Mouse (Mus musculus) CD4-positive, CD25-positive, alpha-beta regulatory T cell, adult 2 months (primary cell): Measurements from ENCODE around the gene Ripply1.

ENCODE experiments used
- DNase-seq: peaks from one replicate; pipeline ENCODE4 v3.0.0-alpha.2; 2012; ENCODE audit warnings: low read depth, low spot score

The Ripply1 gene

GRCm38 (mm10) chrX:139782278-139783044, at the start of gene Ripply1:
TSS of gene Ripply1 (minus strand) at chrX:139782353.
- no peak for DNase-seq

GRCm38 (mm10) chrX:139828363-139829092, 46.4 kb upstream of the Ripply1 start:
- DNase-seq, result no peak

- no peak for DNase-seq
Observed at GRCm38 (mm10) chrX:139826926-139827325, 44.8 kb upstream of the Ripply1 start.

GRCm38 (mm10) chrX:139825402-139825801, 43.2 kb upstream of the Ripply1 start:
- no peak for DNase-seq

GRCm38 (mm10) chrX:139815201-139815600, 33.0 kb upstream of the Ripply1 start:
- DNase-seq, result no peak

- DNase-seq, result peak; percentile 17
Observed at GRCm38 (mm10) chrX:139814018-139814635, 32.0 kb upstream of the Ripply1 start.

GRCm38 (mm10) chrX:139813299-139814002, 31.3 kb upstream of the Ripply1 start:
- peak; percentile 4 for DNase-seq

- peak; percentile 1 for DNase-seq
Observed at GRCm38 (mm10) chrX:139812636-139813298, 30.6 kb upstream of the Ripply1 start.

GRCm38 (mm10) chrX:139808501-139808900, 26.3 kb upstream of the Ripply1 start:
- DNase-seq, result no peak

GRCm38 (mm10) chrX:139808085-139808484, 25.9 kb upstream of the Ripply1 start:
- no peak for DNase-seq

GRCm38 (mm10) chrX:139807391-139807790, 25.2 kb upstream of the Ripply1 start:
- DNase-seq, result no peak

GRCm38 (mm10) chrX:139805918-139806317, 23.8 kb upstream of the Ripply1 start:
- DNase-seq, result no peak

- no peak for DNase-seq
Observed at GRCm38 (mm10) chrX:139803028-139803427, 20.9 kb upstream of the Ripply1 start.

GRCm38 (mm10) chrX:139800406-139800878, 18.3 kb upstream of the Ripply1 start, which contains the start of gene Cldn2:
TSS of gene Cldn2 (plus strand) at chrX:139800828.
- no peak for DNase-seq

- no peak for DNase-seq
Observed at GRCm38 (mm10) chrX:139799953-139800352, 17.8 kb upstream of the Ripply1 start.

- DNase-seq, result peak; percentile 45
Observed at GRCm38 (mm10) chrX:139797875-139798274, 15.7 kb upstream of the Ripply1 start.

GRCm38 (mm10) chrX:139796037-139796436, 13.9 kb upstream of the Ripply1 start:
- no peak for DNase-seq

GRCm38 (mm10) chrX:139794072-139794845, 12.1 kb upstream of the Ripply1 start:
- DNase-seq, result no peak

- DNase-seq, result no peak
Observed at GRCm38 (mm10) chrX:139785764-139786163, 3.6 kb upstream of the Ripply1 start.

- DNase-seq, result no peak
Observed at GRCm38 (mm10) chrX:139783045-139783422, 881 bp upstream of the Ripply1 start.
